Mouse (Mus musculus): ENCODE measurements around the gene 1700011L22Rik.

Gene 1700011L22Rik

DNA sequence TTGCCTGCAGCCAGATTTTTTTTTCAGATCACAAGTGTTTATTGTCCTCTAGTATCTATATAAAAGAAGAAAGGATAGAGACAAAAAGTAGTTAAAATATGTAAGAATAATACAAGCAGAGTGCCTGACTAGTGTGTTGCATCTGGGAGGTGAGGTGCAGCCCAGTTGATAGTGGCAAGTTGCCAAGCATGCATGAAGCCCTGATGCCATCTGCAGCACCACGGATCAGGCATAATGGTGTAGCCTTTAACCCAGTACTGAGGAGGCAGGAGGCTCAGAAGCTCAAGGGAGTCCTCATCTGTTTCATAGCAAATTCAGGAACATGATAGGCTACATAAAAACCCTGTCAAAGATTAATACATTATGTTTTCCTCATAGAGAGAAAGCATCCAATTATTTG, 84.0 kb downstream of the 1700011L22Rik start:
- no peak for DNase-seq

DNA sequence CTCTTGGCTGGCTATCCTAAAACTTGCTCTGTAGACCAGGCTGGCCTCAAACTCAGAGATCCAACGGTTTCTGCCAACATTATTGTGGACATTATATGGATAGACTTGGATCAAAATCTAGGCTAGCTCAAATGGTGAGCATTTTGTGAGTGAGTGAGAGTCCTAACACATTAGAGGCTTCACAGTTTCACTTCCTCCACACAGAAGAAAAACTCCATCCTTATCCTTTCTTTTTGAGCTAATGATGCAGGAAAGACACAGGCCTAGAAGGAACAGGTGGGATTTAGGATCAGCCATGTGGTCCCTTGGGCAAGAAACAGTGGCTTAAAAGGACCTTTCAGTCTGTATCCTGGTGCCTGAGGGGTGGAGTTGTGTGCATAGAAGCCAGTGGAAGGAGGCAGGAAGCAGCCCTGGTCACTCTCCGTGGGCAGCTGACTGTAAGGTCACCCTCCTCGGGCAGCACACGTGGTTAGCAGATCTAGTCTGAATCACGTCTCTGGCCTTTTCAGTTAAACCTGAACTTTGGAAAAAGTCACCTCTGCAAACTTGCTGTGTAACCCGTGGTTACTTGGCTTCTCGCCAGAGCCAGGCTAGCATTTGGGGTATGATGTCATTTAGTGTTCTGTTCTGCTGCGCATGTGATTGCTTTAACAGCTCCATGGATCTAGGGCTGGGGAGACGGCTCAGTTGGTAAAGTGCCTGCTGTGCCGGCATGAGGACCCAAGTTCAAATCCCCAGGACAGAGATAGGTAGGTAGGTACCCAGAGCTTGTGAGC, 85.6 kb downstream of the 1700011L22Rik start:
- DNase-seq, result no peak

DNA sequence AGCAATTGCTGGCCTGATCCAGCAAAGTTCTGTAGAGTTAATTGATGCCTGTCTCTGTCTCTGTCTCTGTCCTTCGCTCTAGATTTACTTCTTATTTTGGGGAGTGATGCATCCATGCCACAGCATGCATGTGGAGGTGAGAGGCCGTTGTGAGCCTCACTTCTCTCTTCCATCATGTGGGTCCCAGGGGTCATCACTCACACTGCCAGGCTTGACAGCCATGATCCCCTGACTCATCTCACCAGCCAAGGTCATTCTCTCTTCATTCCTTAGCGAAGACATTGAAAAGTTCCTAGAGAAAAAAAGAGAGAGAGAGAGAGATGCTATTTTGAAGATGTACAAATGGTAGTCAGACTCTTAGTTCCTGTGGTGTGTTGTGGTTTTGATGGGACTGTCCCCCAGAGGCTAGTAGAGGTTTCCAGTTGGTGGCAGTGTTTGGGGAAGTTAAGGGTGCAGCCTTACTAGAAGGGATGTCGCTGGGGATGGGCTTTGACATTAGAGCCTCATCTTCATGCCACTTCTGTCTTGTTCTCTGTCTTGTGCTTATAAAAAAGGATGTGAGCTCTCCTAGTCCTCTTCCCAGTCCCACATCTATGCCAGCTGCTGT, 87.1 kb downstream of the 1700011L22Rik start:
- DNase-seq, result no peak

Data from thymus, postnatal 36 days (tissue).